Mouse (Mus musculus): ENCODE results near the gene Cckbr.
"Not testable (repeated sequence)": the region's sequence is repeated elsewhere in the genome, so short reads cannot be mapped to it uniquely, and the experiment has no call there.

The Cckbr gene

GRCm38 (mm10) chr7:105424368-105424767 lies 1.2 kb upstream of the Cckbr start:
- Histone ChIP-seq H3K4me3 (replicated peaks; ENCODE audit: low read length) (no peak overlapping the region), H3K4me1 (replicated peaks; ENCODE audit: low read depth, low read length) (peaks cover 11% of the 10 kb centered on the region), H3K36me3 (ENCODE audit: insufficient read depth, low read length) (no peaks in the 10 kb centered on the region), H3K9me3 (ENCODE audit: low read length) (no peaks in the 10 kb centered on the region), H3K27me3 (ENCODE audit: insufficient read depth, low read length) (peaks cover 70% of the 10 kb centered on the region)
- TF ChIP-seq NANOG (IDR thresholded peaks at IDR 0.05; ENCODE audit: borderline replicate concordance, low read length) (no peak), CTCF (conservative IDR thresholded peaks at IDR 0.05; ENCODE audit: low read length) (no peak), POU5F1 (IDR thresholded peaks at IDR 0.05; ENCODE audit: borderline replicate concordance, low read length) (no peak)

- no peak for TF ChIP-seq POU5F1 (IDR thresholded peaks at IDR 0.05; ENCODE audit: borderline replicate concordance, low read length)
- TF ChIP-seq CTCF (conservative IDR thresholded peaks at IDR 0.05; ENCODE audit: low read length): no peak
- no peak for TF ChIP-seq NANOG (IDR thresholded peaks at IDR 0.05; ENCODE audit: borderline replicate concordance, low read length)
- H3K4me1 ChIP-seq (replicated peaks; ENCODE audit: low read depth, low read length): peaks cover 11% of the 10 kb centered on the region
- H3K4me3 ChIP-seq (replicated peaks; ENCODE audit: low read length): peak overlapping the region; percentile 77
- H3K9me3 ChIP-seq (ENCODE audit: low read length): no peaks in the 10 kb centered on the region
- H3K36me3 ChIP-seq (ENCODE audit: insufficient read depth, low read length): no peaks in the 10 kb centered on the region
- peaks cover 78% of the 10 kb centered on the region for H3K27me3 ChIP-seq (ENCODE audit: insufficient read depth, low read length)
Observed at GRCm38 (mm10) chr7:105426051-105426450, 520 bp downstream of the Cckbr start.

GRCm38 (mm10) chr7:105432058-105432457 lies 6.5 kb downstream of the Cckbr start:
- Histone ChIP-seq H3K27me3 (ENCODE audit: insufficient read depth, low read length) (peaks cover 87% of the 10 kb centered on the region), H3K4me1 (replicated peaks; ENCODE audit: low read depth, low read length) (peaks cover 15% of the 10 kb centered on the region), H3K9me3 (ENCODE audit: low read length) (no peaks in the 10 kb centered on the region), H3K4me3 (replicated peaks; ENCODE audit: low read length) (no peak overlapping the region), H3K36me3 (ENCODE audit: insufficient read depth, low read length) (no peaks in the 10 kb centered on the region)
- TF ChIP-seq CTCF (conservative IDR thresholded peaks at IDR 0.05; ENCODE audit: low read length) (no peak), NANOG (IDR thresholded peaks at IDR 0.05; ENCODE audit: borderline replicate concordance, low read length) (no peak)

- TF ChIP-seq POU5F1 (IDR thresholded peaks at IDR 0.05; ENCODE audit: borderline replicate concordance, low read length): no peak
- TF ChIP-seq CTCF (conservative IDR thresholded peaks at IDR 0.05; ENCODE audit: low read length): peak; percentile 33
Observed at GRCm38 (mm10) chr7:105433859-105434258, 8.3 kb downstream of the Cckbr start.

GRCm38 (mm10) chr7:105434798-105435197 lies 9.3 kb downstream of the Cckbr start:
- H3K9me3 ChIP-seq (ENCODE audit: low read length): no peaks in the 10 kb centered on the region
- no peaks in the 10 kb centered on the region for H3K36me3 ChIP-seq (ENCODE audit: insufficient read depth, low read length)
- H3K4me3 ChIP-seq (replicated peaks; ENCODE audit: low read length): peak overlapping the region; percentile 60
- peaks cover 78% of the 10 kb centered on the region for H3K27me3 ChIP-seq (ENCODE audit: insufficient read depth, low read length)
- TF ChIP-seq POU5F1 (IDR thresholded peaks at IDR 0.05; ENCODE audit: borderline replicate concordance, low read length): no peak
- no peak for TF ChIP-seq CTCF (conservative IDR thresholded peaks at IDR 0.05; ENCODE audit: low read length)
- TF ChIP-seq NANOG (IDR thresholded peaks at IDR 0.05; ENCODE audit: borderline replicate concordance, low read length): no peak
- H3K4me1 ChIP-seq (replicated peaks; ENCODE audit: low read depth, low read length): peaks cover 15% of the 10 kb centered on the region

More at GRCm38 (mm10) chr7:105433859-105434258, 8.3 kb downstream of the Cckbr start:
- no peaks in the 10 kb centered on the region for H3K9me3 ChIP-seq (ENCODE audit: low read length)
- no peaks in the 10 kb centered on the region for H3K36me3 ChIP-seq (ENCODE audit: insufficient read depth, low read length)
- no peak overlapping the region for H3K4me3 ChIP-seq (replicated peaks; ENCODE audit: low read length)
- peaks cover 15% of the 10 kb centered on the region for H3K4me1 ChIP-seq (replicated peaks; ENCODE audit: low read depth, low read length)
- peaks cover 82% of the 10 kb centered on the region for H3K27me3 ChIP-seq (ENCODE audit: insufficient read depth, low read length)

- peaks cover 15% of the 10 kb centered on the region for H3K4me1 ChIP-seq (replicated peaks; ENCODE audit: low read depth, low read length)
- TF ChIP-seq POU5F1 (IDR thresholded peaks at IDR 0.05; ENCODE audit: borderline replicate concordance, low read length) (no peak), CTCF (conservative IDR thresholded peaks at IDR 0.05; ENCODE audit: low read length) (no peak), NANOG (IDR thresholded peaks at IDR 0.05; ENCODE audit: borderline replicate concordance, low read length) (no peak)
Observed at GRCm38 (mm10) chr7:105437979-105438772, 12.6 kb downstream of the Cckbr start.

GRCm38 (mm10) chr7:105441426-105441825 lies 15.9 kb downstream of the Cckbr start:
- Histone ChIP-seq H3K27me3 (ENCODE audit: insufficient read depth, low read length) (peaks cover 26% of the 10 kb centered on the region), H3K4me3 (replicated peaks; ENCODE audit: low read length) (no peak overlapping the region), H3K36me3 (ENCODE audit: insufficient read depth, low read length) (no peaks in the 10 kb centered on the region), H3K4me1 (replicated peaks; ENCODE audit: low read depth, low read length) (peaks cover 15% of the 10 kb centered on the region), H3K9me3 (ENCODE audit: low read length) (no peaks in the 10 kb centered on the region)
- TF ChIP-seq NANOG (IDR thresholded peaks at IDR 0.05; ENCODE audit: borderline replicate concordance, low read length): no peak

More at GRCm38 (mm10) chr7:105437979-105438772, 12.6 kb downstream of the Cckbr start:
- Histone ChIP-seq H3K36me3 (ENCODE audit: insufficient read depth, low read length) (no peaks in the 10 kb centered on the region), H3K9me3 (ENCODE audit: low read length) (no peaks in the 10 kb centered on the region), H3K27me3 (ENCODE audit: insufficient read depth, low read length) (peaks cover 58% of the 10 kb centered on the region), H3K4me3 (replicated peaks; ENCODE audit: low read length) (no peak overlapping the region)

- H3K27me3 ChIP-seq (ENCODE audit: insufficient read depth, low read length): 0 out of 2 replicates have a peak, but pooled peaks cover 6% of the 10 kb centered on the region
- TF ChIP-seq POU5F1 (IDR thresholded peaks at IDR 0.05; ENCODE audit: borderline replicate concordance, low read length): no peak
- no peak for TF ChIP-seq NANOG (IDR thresholded peaks at IDR 0.05; ENCODE audit: borderline replicate concordance, low read length)
- TF ChIP-seq CTCF (conservative IDR thresholded peaks at IDR 0.05; ENCODE audit: low read length): no peak
- H3K4me1 ChIP-seq (replicated peaks; ENCODE audit: low read depth, low read length): peaks cover 24% of the 10 kb centered on the region
- no peak overlapping the region for H3K4me3 ChIP-seq (replicated peaks; ENCODE audit: low read length)
- no peaks in the 10 kb centered on the region for H3K9me3 ChIP-seq (ENCODE audit: low read length)
- H3K36me3 ChIP-seq (ENCODE audit: insufficient read depth, low read length): no peaks in the 10 kb centered on the region
Observed at GRCm38 (mm10) chr7:105445076-105445475, 19.5 kb downstream of the Cckbr start.

- H3K27me3 ChIP-seq (ENCODE audit: insufficient read depth, low read length); H3K9me3 ChIP-seq (ENCODE audit: low read length); H3K4me3 ChIP-seq (replicated peaks; ENCODE audit: low read length); H3K4me1 ChIP-seq (replicated peaks; ENCODE audit: low read depth, low read length); H3K36me3 ChIP-seq (ENCODE audit: insufficient read depth, low read length): not testable (repeated sequence)
Observed at GRCm38 (mm10) chr7:105453345-105453744, 27.8 kb downstream of the Cckbr start.

Measured in E14TG2a.4 (cell line).